Mouse (Mus musculus) retina, postnatal 1 day (tissue): ENCODE measurements around the gene Map2k7.
"Not testable (repeated sequence)": the region's sequence is repeated elsewhere in the genome, so short reads cannot be mapped to it uniquely, and the experiment has no call there.

Experiments
- DNase-seq: peaks from one replicate; pipeline ENCODE4 v3.0.0-alpha.2; 2012

Map2k7 gene

GRCm38 (mm10) chr8:4226739-4227347 lies 11.7 kb upstream of the Map2k7 start, which contains the start of gene Lrrc8e:
Gene Lrrc8e (plus strand): TSS chr8:4226827.
- DNase-seq: peak; percentile 29

GRCm38 (mm10) chr8:4227919-4228318 lies 10.6 kb upstream of the Map2k7 start:
- no peak for DNase-seq

- no peak for DNase-seq
Measured at GRCm38 (mm10) chr8:4229784-4230183, 8.8 kb upstream of the Map2k7 start.

GRCm38 (mm10) chr8:4230612-4231351 lies 7.8 kb upstream of the Map2k7 start:
- no peak for DNase-seq

- DNase-seq: no peak
Measured at GRCm38 (mm10) chr8:4237814-4238433, 616 bp upstream of the Map2k7 start.

- DNase-seq: no peak
Measured at GRCm38 (mm10) chr8:4239193-4239890, 802 bp downstream of the Map2k7 start.

GRCm38 (mm10) chr8:4245061-4245460 lies 6.5 kb downstream of the Map2k7 start:
- no peak for DNase-seq

- no peak for DNase-seq
Measured at GRCm38 (mm10) chr8:4245737-4246136, 7.2 kb downstream of the Map2k7 start.

GRCm38 (mm10) chr8:4247241-4247640 lies 8.7 kb downstream of the Map2k7 start:
- DNase-seq: no peak

- no peak for DNase-seq
Measured at GRCm38 (mm10) chr8:4247951-4248540, 9.5 kb downstream of the Map2k7 start, which contains the start of gene Tgfbr3l. Gene Tgfbr3l (plus strand): TSS chr8:4248214.

- DNase-seq: no peak
Measured at GRCm38 (mm10) chr8:4249213-4249612, 10.7 kb downstream of the Map2k7 start.

- DNase-seq: peak; percentile 87
Measured at GRCm38 (mm10) chr8:4250306-4250970, 11.9 kb downstream of the Map2k7 start.

- DNase-seq: no peak
Measured at GRCm38 (mm10) chr8:4252116-4252760, 13.7 kb downstream of the Map2k7 start.

- peak; percentile 98 for DNase-seq
Measured at GRCm38 (mm10) chr8:4252934-4253841, 14.6 kb downstream of the Map2k7 start, which contains the start of gene Snapc2. Gene Snapc2 (plus strand): TSS chr8:4253080.

GRCm38 (mm10) chr8:4254001-4254400 lies 15.5 kb downstream of the Map2k7 start:
- peak; percentile 63 for DNase-seq

- DNase-seq: not testable (repeated sequence)
Measured at GRCm38 (mm10) chr8:4255471-4255870, 16.9 kb downstream of the Map2k7 start.

- DNase-seq: no peak
Measured at GRCm38 (mm10) chr8:4256911-4257310, 18.4 kb downstream of the Map2k7 start.

- no peak for DNase-seq
Measured at GRCm38 (mm10) chr8:4257350-4257749, 18.8 kb downstream of the Map2k7 start.

- DNase-seq: peak; percentile 86
Measured at GRCm38 (mm10) chr8:4258233-4258632, 19.7 kb downstream of the Map2k7 start.

- no peak for DNase-seq
Measured at GRCm38 (mm10) chr8:4258678-4259077, 20.1 kb downstream of the Map2k7 start.
